Mouse (Mus musculus) layer of hippocampus, postnatal 25 days (tissue): ENCODE data around the gene Tstd1. TPM values are rescaled to one million over a fixed set of nuclear protein-coding genes. Genes with fewer than 3 reads are reported as not detected.

Source experiments
- DNase-seq, 2 experiments: peaks; one replicate each; pipeline ENCODE4 v3.0.0; 2022; ENCODE audit warnings: mixed read lengths in 2 of 2, low spot score in 1 of 2; ENCODE audit errors: extremely low spot score in 1 of 2
- total RNA-seq, 2 experiments: library from RNA; stranded (reverse); gene quantifications; 2 replicates each; pipeline ENCODE4 v1.2.3; 2021

Gene Tstd1
- total RNA-seq, 2 experiments from 2014 or later = 3.1 to 3.3 TPM

- DNase-seq = no peak
Observed at GRCm38 (mm10) chr1:171412446-171412845, 6.2 kb upstream of the Tstd1 start.

DNA sequence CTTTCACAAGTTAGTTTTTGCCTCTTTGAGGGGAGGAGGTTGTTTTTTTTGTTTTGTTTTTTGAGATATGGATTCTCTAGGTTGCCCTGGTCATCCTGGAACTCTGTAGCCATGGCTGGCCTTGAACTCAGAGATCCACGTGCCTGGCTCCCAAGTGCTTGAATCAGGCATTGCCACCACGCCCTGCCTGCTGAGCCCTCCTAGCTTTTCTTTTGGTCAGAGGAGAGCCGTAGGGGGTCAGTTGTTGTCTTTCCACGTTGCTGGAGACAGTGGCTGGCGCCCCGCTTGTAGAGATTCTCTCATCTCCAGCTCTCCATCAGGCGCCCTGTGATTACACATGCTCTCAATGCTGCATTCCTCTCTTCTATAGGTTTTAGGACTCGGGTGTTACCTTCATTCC is 5.1 kb upstream of the Tstd1 start:
- DNase-seq = no peak

GRCm38 (mm10) chr1:171419291-171419882 is 715 bp downstream of the Tstd1 start:
- DNase-seq = no peak

DNA sequence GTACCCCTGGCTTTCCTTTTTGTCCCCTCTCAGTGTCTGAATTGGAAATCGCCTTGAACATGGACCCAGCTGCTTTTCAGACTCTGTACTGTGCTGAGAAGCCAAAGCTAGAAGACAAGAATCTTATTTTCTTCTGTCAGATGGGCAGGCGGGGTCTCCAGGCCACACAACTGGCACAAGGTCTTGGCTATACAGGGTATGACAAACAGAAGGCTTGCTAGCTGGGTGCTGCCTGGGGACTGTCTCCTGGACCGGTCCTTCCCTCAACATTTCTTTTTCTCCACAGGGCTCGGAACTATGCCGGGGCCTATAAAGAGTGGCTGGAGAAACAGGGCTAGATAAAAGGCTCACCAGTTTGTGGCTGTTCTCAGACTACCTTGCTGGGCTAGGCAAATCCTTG is 1.2 kb downstream of the Tstd1 start:
- no peak for DNase-seq

GRCm38 (mm10) chr1:171422504-171423095 is 3.9 kb downstream of the Tstd1 start:
- no peak for DNase-seq

GRCm38 (mm10) chr1:171424638-171425037 is 6.0 kb downstream of the Tstd1 start:
- no peak for DNase-seq

GRCm38 (mm10) chr1:171425126-171425525 is 6.5 kb downstream of the Tstd1 start:
- no peak for DNase-seq

DNA sequence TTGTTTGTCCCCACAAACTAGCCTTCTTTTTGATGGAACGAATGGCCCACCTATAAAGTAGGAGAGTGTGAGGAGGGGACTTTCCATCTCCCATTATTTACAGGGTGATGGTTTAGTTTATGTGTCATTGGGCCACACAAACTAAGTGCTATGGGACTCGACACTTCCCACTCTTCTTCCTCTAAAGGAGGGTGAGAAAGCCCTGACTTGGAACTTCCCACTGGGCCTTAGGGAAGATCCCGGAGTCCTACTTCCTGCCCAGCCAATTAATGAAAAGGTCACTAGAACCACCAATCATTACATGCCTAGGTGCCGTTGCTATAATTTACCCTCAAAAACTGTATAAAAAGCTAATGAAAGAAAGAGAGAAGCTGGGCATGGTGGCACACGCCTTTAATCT is 13.5 kb downstream of the Tstd1 start:
- no peak for DNase-seq

- no peak for DNase-seq
Observed at GRCm38 (mm10) chr1:171435288-171435814, 16.7 kb downstream of the Tstd1 start.

GRCm38 (mm10) chr1:171435974-171436373 is 17.3 kb downstream of the Tstd1 start:
- no peak for DNase-seq

DNA sequence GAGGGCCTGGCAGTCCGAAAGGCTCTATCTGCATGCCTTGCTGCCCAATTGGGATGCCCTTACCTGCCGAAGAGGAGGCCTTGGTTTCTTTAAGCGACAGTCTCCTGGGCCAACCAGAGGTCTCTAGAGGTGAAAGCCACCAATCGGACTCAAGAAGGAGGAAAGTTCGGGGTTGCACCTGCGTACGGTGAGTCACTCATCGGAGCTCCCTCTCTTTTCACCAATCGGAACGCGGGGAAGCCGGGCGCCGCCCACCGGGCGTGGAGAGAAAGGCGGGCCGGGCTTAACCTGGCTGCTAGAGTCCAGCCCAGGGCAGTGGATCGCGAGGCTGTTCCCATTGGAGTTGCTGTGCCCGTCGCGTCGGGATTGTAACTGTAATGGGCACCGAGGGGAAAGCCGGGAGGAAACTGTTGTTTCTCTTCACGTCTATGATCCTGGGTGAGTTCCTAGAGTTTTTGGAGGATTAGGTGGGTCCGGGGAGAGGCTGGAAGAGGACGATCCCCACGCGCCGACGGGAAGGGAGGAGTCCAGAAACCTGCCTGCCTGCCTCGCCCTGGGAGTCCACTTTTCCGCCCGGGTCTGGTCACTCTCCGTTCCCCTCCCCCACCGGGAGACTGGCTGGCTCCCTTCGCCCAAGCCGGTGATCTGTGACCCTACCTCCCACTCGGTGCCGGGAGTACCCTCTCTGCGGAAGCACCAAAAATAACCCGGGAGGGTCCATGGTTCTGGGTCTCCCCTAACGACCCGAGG is 18.8 kb downstream of the Tstd1 start, which contains the start of gene F11r:
TSS of gene F11r (plus strand) at position 272 of the 750 bp plus-strand sequence.
- DNase-seq = no peak

- no peak for DNase-seq
Observed at GRCm38 (mm10) chr1:171438014-171438670, 19.5 kb downstream of the Tstd1 start.

DNA sequence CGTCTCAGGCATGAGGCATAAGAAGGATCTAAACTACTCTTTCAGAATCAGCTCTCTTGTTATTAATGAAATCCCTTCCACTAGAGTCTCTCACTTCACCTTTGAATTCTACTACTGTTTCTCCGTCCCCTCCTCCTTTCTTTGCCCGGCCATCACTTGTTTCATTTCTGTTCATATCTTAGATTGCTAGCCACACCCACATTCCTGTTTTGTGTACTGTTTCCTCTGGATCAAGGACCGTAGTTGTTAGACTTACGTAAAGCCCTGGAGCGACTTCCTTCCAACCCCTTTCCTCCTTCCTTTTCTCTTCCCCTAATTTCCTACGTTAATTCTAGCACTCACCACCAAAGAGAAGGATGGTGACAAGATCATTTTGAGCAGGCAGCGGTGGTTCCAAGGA is 20.4 kb downstream of the Tstd1 start:
- DNase-seq = no peak

DNA sequence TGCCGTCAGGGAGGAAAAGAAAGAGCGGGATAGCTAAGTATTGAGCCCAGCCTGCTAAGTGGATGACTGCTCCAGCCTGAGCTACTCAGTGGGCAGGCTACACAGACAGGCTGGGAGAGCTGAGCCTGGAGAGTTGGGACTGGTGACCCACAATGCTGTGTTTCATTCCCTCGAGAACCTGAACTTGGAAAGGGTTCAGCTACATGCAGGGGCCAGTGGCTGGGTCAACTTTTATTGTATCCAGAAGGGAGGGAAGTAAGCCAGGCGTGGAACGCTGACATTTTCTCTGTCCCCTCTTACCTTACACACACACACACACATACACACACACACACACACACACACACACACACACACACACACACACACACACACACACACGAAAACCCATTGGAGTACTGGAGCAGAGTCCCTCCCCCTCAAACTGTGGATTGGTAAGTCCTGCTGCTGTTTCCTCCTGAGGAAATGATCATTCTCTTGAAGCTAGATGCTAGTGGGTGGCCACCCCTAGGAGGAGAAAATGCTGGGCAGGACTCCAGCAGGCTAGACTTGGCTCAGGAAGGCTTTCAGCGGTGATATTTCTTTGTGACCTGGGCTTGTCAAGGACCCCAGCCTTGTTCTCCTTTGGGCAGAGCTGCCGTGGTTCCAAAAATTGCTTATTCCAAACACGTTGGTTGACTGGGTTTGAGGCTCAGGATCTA is 21.5 kb downstream of the Tstd1 start:
- DNase-seq = no peak

GRCm38 (mm10) chr1:171441466-171442412 is 23.1 kb downstream of the Tstd1 start:
- DNase-seq = no peak

DNA sequence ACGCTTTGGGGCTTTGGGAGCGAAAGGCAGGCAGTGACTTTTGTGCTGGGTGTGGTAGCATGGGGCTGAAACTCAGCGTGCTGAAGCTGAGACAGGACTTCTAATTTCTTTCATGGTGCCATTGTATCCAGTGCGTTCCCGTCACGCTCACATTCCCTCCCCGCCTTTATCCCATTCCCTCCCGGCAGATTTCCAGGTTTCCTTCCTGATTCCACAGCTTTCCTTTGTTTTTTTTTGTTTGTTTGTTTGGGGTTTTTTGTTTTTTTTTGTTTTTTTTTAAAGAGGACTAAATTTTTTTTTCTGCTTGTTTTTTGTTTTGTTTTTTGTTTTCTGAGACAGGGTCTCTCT is 23.7 kb downstream of the Tstd1 start:
- DNase-seq = no peak

DNA sequence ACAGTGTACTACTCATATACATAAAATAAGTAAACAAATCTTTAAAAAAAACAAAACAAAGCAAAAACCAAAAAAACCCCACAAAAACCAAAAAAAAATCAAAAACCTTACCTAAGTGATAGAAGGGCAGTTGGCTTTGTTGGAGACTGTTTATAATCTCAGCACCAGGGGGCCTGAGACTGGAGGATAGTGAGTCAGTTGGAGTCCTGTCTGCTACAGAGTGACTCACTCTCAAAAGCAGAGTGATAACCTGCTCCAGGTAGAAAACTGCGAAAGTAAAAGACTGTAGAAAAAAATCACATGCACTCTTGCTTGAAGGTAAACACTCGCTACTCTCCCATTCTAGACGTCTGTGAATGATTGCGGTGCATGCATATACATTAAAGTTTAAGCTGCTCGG is 26.4 kb downstream of the Tstd1 start:
- no peak for DNase-seq

DNA sequence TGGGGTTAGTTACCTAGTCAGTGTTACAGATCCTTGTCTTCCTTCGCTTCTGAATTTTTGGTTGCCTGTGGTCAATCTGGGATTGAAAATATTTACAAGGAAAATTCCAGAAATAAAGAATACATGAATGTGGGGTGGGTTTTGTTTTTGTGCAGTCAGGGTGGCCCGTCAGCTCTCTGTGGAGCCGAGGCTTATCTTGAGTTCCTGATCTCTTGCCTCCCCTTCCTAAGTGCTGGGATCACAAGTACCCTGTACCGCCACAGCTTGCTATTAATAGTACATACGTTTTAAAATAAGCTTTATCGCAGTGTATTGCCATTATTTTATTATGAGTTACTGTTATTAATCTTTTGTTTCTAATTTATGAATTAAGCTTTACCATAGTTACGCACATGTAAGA is 28.2 kb downstream of the Tstd1 start:
- DNase-seq = no peak

DNA sequence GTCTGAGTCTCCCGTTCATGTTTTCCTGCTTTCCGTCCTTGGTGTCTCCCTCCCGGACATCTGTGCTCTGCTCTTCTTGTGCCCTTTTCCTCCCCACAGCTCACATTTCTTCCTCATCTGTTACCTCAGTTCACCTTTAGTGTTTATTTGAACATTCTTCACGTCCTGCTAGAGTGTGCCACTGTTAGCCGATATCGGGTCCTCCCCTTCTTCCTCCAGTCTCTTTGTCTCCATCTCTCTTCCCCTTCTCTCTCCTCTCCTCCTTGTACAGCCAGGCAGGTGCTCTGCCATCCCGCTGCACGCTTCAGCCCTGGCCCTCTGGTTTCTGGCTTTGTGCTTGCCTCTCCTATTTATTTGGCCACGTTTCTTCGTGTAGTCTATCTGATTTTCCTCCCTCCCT is 29.0 kb downstream of the Tstd1 start:
- DNase-seq = no peak
